Mouse (Mus musculus) embryo, embryonic 11.5 days (tissue): ENCODE results near the gene Ets1.

ENCODE experiments used
- DNase-seq: peaks from one replicate; pipeline ENCODE4 v3.0.0-alpha.2; 2012; ENCODE audit warnings: low read depth, low spot score

The Ets1 gene

GRCm38 (mm10) chr9:32728806-32729205 is 92.8 kb downstream of the Ets1 start:
- no peak for DNase-seq

- no peak for DNase-seq
These were observed 93.2 kb downstream of the Ets1 start for GRCm38 (mm10) chr9:32729207-32729606.

GRCm38 (mm10) chr9:32730001-32730655 is 94.1 kb downstream of the Ets1 start:
- no peak for DNase-seq

- no peak for DNase-seq
These were observed 94.9 kb downstream of the Ets1 start for GRCm38 (mm10) chr9:32730656-32731590.

- no peak for DNase-seq
These were observed 95.8 kb downstream of the Ets1 start for GRCm38 (mm10) chr9:32731787-32732186.

- no peak for DNase-seq
These were observed 99.0 kb downstream of the Ets1 start for GRCm38 (mm10) chr9:32735071-32735470.

GRCm38 (mm10) chr9:32736051-32736450 is 100.0 kb downstream of the Ets1 start:
- DNase-seq, result no peak

GRCm38 (mm10) chr9:32739988-32740387 is 104.0 kb downstream of the Ets1 start:
- DNase-seq, result no peak

- DNase-seq, result no peak
These were observed 104.8 kb downstream of the Ets1 start for GRCm38 (mm10) chr9:32740751-32741387.

- DNase-seq, result no peak
These were observed 105.7 kb downstream of the Ets1 start for GRCm38 (mm10) chr9:32741681-32742080.

- DNase-seq, result no peak
These were observed 107.1 kb downstream of the Ets1 start for GRCm38 (mm10) chr9:32743157-32743556.

GRCm38 (mm10) chr9:32743642-32744161 is 107.7 kb downstream of the Ets1 start:
- DNase-seq, result no peak

- DNase-seq, result no peak
These were observed 108.3 kb downstream of the Ets1 start for GRCm38 (mm10) chr9:32744288-32744687.

GRCm38 (mm10) chr9:32745079-32745763 is 109.2 kb downstream of the Ets1 start:
- no peak for DNase-seq

GRCm38 (mm10) chr9:32745998-32746397 is 110.0 kb downstream of the Ets1 start:
- DNase-seq, result no peak

- no peak for DNase-seq
These were observed 110.6 kb downstream of the Ets1 start for GRCm38 (mm10) chr9:32746615-32747014.

GRCm38 (mm10) chr9:32747624-32748023 is 111.6 kb downstream of the Ets1 start:
- no peak for DNase-seq

- DNase-seq, result no peak
These were observed 112.5 kb downstream of the Ets1 start for GRCm38 (mm10) chr9:32748552-32748951.

GRCm38 (mm10) chr9:32749721-32750480 is 113.9 kb downstream of the Ets1 start:
- no peak for DNase-seq

GRCm38 (mm10) chr9:32752602-32753001 is 116.6 kb downstream of the Ets1 start:
- no peak for DNase-seq

GRCm38 (mm10) chr9:32754311-32754710 is 118.3 kb downstream of the Ets1 start:
- DNase-seq, result no peak
